Mouse (Mus musculus): ENCODE data around the gene Hoxa4. TPM values are rescaled to one million over a fixed set of nuclear protein-coding genes. Genes with fewer than 3 reads are reported as not detected.

Gene Hoxa4
- polyA plus RNA-seq, 1 experiment from 2014 or later, result 3.1 TPM

- Histone ChIP-seq H3K4me1 (replicated peaks; ENCODE audit: control insufficient read depth, insufficient read depth, low read length) (no peaks in the 10 kb centered on the region), H3K4me2 (peak overlapping the region; percentile 39), H3K27me3 (replicated peaks; ENCODE audit: control insufficient read depth, insufficient read depth, low read length) (peaks cover 99% of the 10 kb centered on the region), H3K9me3 (ENCODE audit: control insufficient read depth, low read length) (no peaks in the 10 kb centered on the region), H3K9ac (ENCODE audit: low read depth, low read length) (no peak overlapping the region), H3K27ac (ENCODE audit: low read depth, low read length) (no peak overlapping the region), H3K36me3 (ENCODE audit: control insufficient read depth, insufficient read depth, low read length) (no peaks in the 10 kb centered on the region), H3K4me3 (ENCODE audit: low read depth, low read length) (peak overlapping the region; percentile 32)
- WGBS, result 3% methylated on average over 31 of the region's 36 CpGs
- ATAC-seq (replicated peaks; ENCODE audit: low FRiP score), result no peak
- no peak for DNase-seq (ENCODE audit: low spot score)
These were observed 33.5 kb upstream of the Hoxa4 start for GRCm38 (mm10) chr6:52224895-52225611.

DNA sequence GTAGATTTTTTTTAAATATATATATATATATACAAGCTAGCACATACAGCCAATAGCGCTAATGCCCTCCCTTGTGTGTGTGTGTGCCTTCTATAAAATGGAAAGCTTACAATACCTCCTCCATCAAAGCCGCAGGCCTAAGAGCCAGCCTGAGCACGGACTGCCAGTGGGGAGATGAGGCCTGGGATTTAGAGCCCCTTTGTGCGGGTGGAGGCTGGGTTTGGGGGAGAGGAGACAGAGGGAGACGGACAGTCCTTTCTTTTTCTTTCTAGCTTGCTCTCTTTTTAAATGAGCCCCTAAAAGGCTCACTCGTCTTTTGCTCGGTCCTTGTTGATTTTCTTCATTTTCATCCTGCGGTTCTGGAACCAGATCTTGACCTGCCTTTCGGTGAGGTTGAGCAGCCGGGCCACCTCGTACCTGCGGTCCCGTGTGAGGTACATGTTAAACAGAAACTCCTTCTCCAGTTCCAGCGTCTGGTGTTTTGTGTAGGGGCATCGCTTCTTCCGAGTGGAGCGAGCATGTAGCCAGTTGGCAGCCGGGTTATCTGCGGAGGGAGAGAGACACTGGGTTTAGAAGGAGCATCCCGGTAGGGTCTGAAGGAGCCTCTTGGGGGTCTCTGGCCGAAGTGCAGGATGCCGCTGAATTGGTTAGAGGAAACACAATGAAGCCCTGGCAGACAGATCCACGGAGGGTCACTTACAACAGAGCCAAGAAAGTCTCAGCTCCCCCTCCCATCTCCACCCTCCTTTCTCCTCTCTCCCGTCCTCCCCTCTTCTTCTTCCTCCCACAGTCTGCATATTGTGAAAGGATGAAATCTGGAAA, 32.6 kb upstream of the Hoxa4 start:
- WGBS, result 5% methylated on average over 24 of the region's 24 CpGs
- H3K27me3 ChIP-seq (replicated peaks; ENCODE audit: control insufficient read depth, insufficient read depth, low read length), result peaks cover 99% of the 10 kb centered on the region
- ATAC-seq (replicated peaks; ENCODE audit: low FRiP score), result no peak
- H3K9me3 ChIP-seq (ENCODE audit: control insufficient read depth, low read length), result no peaks in the 10 kb centered on the region
- no peak for DNase-seq (ENCODE audit: low spot score)
- no peaks in the 10 kb centered on the region for H3K36me3 ChIP-seq (ENCODE audit: control insufficient read depth, insufficient read depth, low read length)
- H3K27ac ChIP-seq (ENCODE audit: low read depth, low read length), result no peak overlapping the region
- H3K4me1 ChIP-seq (replicated peaks; ENCODE audit: control insufficient read depth, insufficient read depth, low read length), result no peaks in the 10 kb centered on the region
- H3K4me3 ChIP-seq (ENCODE audit: low read depth, low read length), result 0 out of 2 replicates have a peak overlapping the region, but pooled peaks have one; percentile 18
- 0 out of 2 replicates have a peak overlapping the region, but pooled peaks have one; percentile 13 for H3K9ac ChIP-seq (ENCODE audit: low read depth, low read length)
- H3K4me2 ChIP-seq, result peak overlapping the region; percentile 20

DNA sequence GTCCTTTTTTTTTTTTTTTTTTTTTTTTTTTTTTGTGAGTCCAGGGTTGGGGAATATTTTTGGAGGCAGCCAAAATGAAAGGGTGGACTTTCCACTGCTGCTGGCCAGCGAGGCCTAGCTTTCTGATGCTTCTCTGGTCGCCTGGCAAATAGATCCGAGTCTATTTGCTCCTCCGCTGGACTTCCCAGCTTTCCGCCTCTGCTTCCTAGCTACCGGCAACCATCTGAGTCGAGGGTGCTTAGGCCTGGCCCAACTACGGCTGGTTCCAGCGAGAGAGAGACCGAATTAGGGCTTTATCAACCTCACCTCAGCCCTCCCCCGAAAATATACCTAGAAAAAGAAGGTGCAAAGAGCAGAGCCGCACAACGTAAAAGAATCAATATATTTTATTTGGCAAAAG, 31.2 kb upstream of the Hoxa4 start:
- Histone ChIP-seq H3K4me1 (replicated peaks; ENCODE audit: control insufficient read depth, insufficient read depth, low read length) (no peaks in the 10 kb centered on the region), H3K36me3 (ENCODE audit: control insufficient read depth, insufficient read depth, low read length) (no peaks in the 10 kb centered on the region), H3K27me3 (replicated peaks; ENCODE audit: control insufficient read depth, insufficient read depth, low read length) (peaks cover 100% of the 10 kb centered on the region), H3K4me2 (no peak overlapping the region), H3K4me3 (ENCODE audit: low read depth, low read length) (no peak overlapping the region), H3K27ac (ENCODE audit: low read depth, low read length) (no peak overlapping the region), H3K9ac (ENCODE audit: low read depth, low read length) (no peak overlapping the region), H3K9me3 (ENCODE audit: control insufficient read depth, low read length) (no peaks in the 10 kb centered on the region)
- ATAC-seq (replicated peaks; ENCODE audit: low FRiP score) (no peak), DNase-seq (ENCODE audit: low spot score) (no peak)
- WGBS, result 21% methylated on average over 13 of the region's 13 CpGs

DNA sequence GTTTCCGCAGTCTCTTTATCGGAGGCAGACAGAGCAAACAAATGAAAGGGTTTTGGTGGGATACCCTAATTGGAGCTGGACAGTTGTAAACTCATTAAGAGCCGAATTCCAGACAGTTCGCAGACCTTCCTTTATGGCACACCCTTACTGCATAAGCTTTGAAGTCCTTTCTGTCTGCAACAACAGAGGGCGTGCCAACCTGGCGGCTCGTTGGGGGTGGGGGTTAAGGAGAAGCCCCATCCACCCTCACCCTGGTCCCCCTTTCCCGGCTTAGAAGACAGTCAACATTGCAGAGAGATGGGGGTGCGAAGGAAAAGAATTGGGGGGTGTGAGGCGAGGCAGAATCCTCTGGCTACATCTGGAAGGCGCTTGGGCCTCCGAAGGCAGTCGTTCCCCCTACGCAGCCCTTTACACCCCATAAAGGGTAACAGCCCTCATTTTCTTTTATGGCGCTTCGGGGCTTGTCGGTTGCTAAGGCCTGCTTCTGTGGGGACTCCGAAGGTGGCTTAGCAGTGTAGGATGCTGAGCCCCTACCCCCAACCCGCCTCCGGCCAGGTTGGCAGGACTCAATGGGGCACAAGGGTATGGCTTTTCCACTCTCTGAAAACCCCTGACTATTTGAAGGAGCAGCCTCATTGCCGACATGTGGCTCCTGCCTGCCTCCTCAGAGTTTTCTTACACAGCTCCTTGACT, 30.6 kb upstream of the Hoxa4 start:
- H3K27ac ChIP-seq (ENCODE audit: low read depth, low read length), result no peak overlapping the region
- H3K4me1 ChIP-seq (replicated peaks; ENCODE audit: control insufficient read depth, insufficient read depth, low read length), result no peaks in the 10 kb centered on the region
- ATAC-seq (replicated peaks; ENCODE audit: low FRiP score) (no peak), DNase-seq (ENCODE audit: low spot score) (no peak)
- no peaks in the 10 kb centered on the region for H3K9me3 ChIP-seq (ENCODE audit: control insufficient read depth, low read length)
- 12% methylated on average over 21 of the region's 21 CpGs for WGBS
- H3K4me3 ChIP-seq (ENCODE audit: low read depth, low read length), result peak overlapping the region; percentile 53; the same call in 1 of the 2 replicates
- H3K9ac ChIP-seq (ENCODE audit: low read depth, low read length), result no peak overlapping the region
- H3K36me3 ChIP-seq (ENCODE audit: control insufficient read depth, insufficient read depth, low read length), result no peaks in the 10 kb centered on the region
- peaks cover 100% of the 10 kb centered on the region for H3K27me3 ChIP-seq (replicated peaks; ENCODE audit: control insufficient read depth, insufficient read depth, low read length)
- H3K4me2 ChIP-seq, result peak overlapping the region; percentile 84

GRCm38 (mm10) chr6:52221337-52221992, 29.9 kb upstream of the Hoxa4 start, which contains the start of gene Hoxa7:
Hoxa7 (minus strand) TSS chr6:52221854.
- peaks cover 100% of the 10 kb centered on the region for H3K27me3 ChIP-seq (replicated peaks; ENCODE audit: control insufficient read depth, insufficient read depth, low read length)

DNA sequence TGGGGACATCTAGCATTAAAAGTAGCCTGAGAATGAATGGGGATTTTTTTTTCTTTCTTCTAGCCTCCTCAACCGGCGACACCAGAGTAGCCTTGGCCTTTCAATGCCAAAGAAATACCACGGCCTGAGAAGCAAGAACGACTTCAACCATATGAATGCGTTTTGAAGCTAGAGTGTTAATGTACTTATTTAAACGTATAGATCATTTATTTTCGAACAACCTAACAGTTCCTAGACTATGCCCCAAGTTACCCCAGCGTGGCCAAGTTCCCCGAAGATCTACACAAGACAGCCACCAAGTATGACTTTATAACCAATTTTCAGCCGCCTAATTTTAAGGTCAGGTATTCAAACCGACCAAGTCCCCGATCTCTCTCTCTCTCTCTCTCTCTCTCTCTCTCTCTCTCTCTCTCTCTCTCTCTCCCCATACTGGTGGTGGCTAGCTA, 29.3 kb upstream of the Hoxa4 start:
- Histone ChIP-seq H3K4me2 (peak overlapping the region; percentile 84), H3K36me3 (ENCODE audit: control insufficient read depth, insufficient read depth, low read length) (no peaks in the 10 kb centered on the region), H3K4me1 (replicated peaks; ENCODE audit: control insufficient read depth, insufficient read depth, low read length) (no peaks in the 10 kb centered on the region), H3K9me3 (ENCODE audit: control insufficient read depth, low read length) (no peaks in the 10 kb centered on the region), H3K27me3 (replicated peaks; ENCODE audit: control insufficient read depth, insufficient read depth, low read length) (peaks cover 100% of the 10 kb centered on the region), H3K27ac (ENCODE audit: low read depth, low read length) (no peak overlapping the region), H3K9ac (ENCODE audit: low read depth, low read length) (no peak overlapping the region), H3K4me3 (ENCODE audit: low read depth, low read length) (peak overlapping the region; percentile 53)
- 9% methylated on average over 12 of the region's 12 CpGs for WGBS
- ATAC-seq (replicated peaks; ENCODE audit: low FRiP score) (no peak), DNase-seq (ENCODE audit: low spot score) (no peak)

More at GRCm38 (mm10) chr6:52221337-52221992, 29.9 kb upstream of the Hoxa4 start, which contains the start of gene Hoxa7:
- Histone ChIP-seq H3K27ac (ENCODE audit: low read depth, low read length) (no peak within 1 kb of the TSS), H3K9me3 (ENCODE audit: control insufficient read depth, low read length) (no peaks in the 10 kb centered on the region), H3K4me3 (ENCODE audit: low read depth, low read length) (peak within 1 kb of the TSS; percentile 53), H3K36me3 (ENCODE audit: control insufficient read depth, insufficient read depth, low read length) (no peaks in the 10 kb centered on the region), H3K4me1 (replicated peaks; ENCODE audit: control insufficient read depth, insufficient read depth, low read length) (no peaks in the 10 kb centered on the region), H3K4me2 (peak within 1 kb of the TSS; percentile 84), H3K9ac (ENCODE audit: low read depth, low read length) (0 out of 2 replicates have a peak within 1 kb of the TSS, but pooled peaks have one; percentile 13)
- 2% methylated on average over 46 of the region's 46 CpGs for WGBS
- ATAC-seq (replicated peaks; ENCODE audit: low FRiP score) (0 out of 2 replicates have a peak, but pooled peaks have one; percentile 26), DNase-seq (ENCODE audit: low spot score) (peak; percentile 85)

GRCm38 (mm10) chr6:52220003-52220864, 28.7 kb upstream of the Hoxa4 start:
- H3K9me3 ChIP-seq (ENCODE audit: control insufficient read depth, low read length), result no peaks in the 10 kb centered on the region
- no peak for DNase-seq (ENCODE audit: low spot score)
- no peak for ATAC-seq (replicated peaks; ENCODE audit: low FRiP score)
- 22% methylated on average over 32 of the region's 32 CpGs for WGBS
- no peak overlapping the region for H3K9ac ChIP-seq (ENCODE audit: low read depth, low read length)
- no peaks in the 10 kb centered on the region for H3K4me1 ChIP-seq (replicated peaks; ENCODE audit: control insufficient read depth, insufficient read depth, low read length)
- peaks cover 100% of the 10 kb centered on the region for H3K27me3 ChIP-seq (replicated peaks; ENCODE audit: control insufficient read depth, insufficient read depth, low read length)
- no peaks in the 10 kb centered on the region for H3K36me3 ChIP-seq (ENCODE audit: control insufficient read depth, insufficient read depth, low read length)
- no peak overlapping the region for H3K4me3 ChIP-seq (ENCODE audit: low read depth, low read length)
- no peak overlapping the region for H3K4me2 ChIP-seq
- H3K27ac ChIP-seq (ENCODE audit: low read depth, low read length), result no peak overlapping the region
